Mouse (Mus musculus): ENCODE data around the gene Bst2. TPM values are rescaled to one million over a fixed set of nuclear protein-coding genes. Genes with fewer than 3 reads are reported as not detected.
"Not testable (repeated sequence)": the region's sequence is repeated elsewhere in the genome, so short reads cannot be mapped to it uniquely, and the experiment has no call there.

Gene Bst2
- polyA plus RNA-seq, 1 experiment from 2014 or later: 10.8 TPM

GRCm38 (mm10) chr8:71528362-71529073 lies 8.7 kb downstream of the Bst2 start:
- Histone ChIP-seq H3K9me3 (ENCODE audit: control insufficient read depth, low read length) (no peaks in the 10 kb centered on the region), H3K36me3 (ENCODE audit: control insufficient read depth, insufficient read depth, low read length) (no peaks in the 10 kb centered on the region), H3K4me2 (ENCODE audit: low read length) (no peak overlapping the region), H3K27ac (replicated peaks in 1 of 2; ENCODE audit: control insufficient read depth in 1 of 2, insufficient read depth in 1 of 2, low read depth in 2 of 2, low read length in 2 of 2) (peak overlapping the region; percentile 88 to 95), H3K9ac (ENCODE audit: low read length) (no peak overlapping the region), H3K4me3 (ENCODE audit: control insufficient read depth in 1 of 2, insufficient read depth in 1 of 2, low read depth in 1 of 2, low read length in 2 of 2) (no peak overlapping the region), H3K4me1 (ENCODE audit: control insufficient read depth in 2 of 2, insufficient read depth in 2 of 2, low read length in 2 of 2) (peaks cover 28 to 29% of the 10 kb centered on the region in 2 experiments), H3K27me3 (ENCODE audit: control insufficient read depth, insufficient read depth, low read length) (no peaks in the 10 kb centered on the region)
- WGBS: 61% methylated on average over 11 of the region's 11 CpGs
- peak; percentile 70 for ATAC-seq (ENCODE audit: insufficient number of reproducible peaks, insufficient read depth, low FRiP score, low read depth)

GRCm38 (mm10) chr8:71527162-71527870 lies 9.9 kb downstream of the Bst2 start:
- no peak for ATAC-seq (ENCODE audit: insufficient number of reproducible peaks, insufficient read depth, low FRiP score, low read depth)
- no peaks in the 10 kb centered on the region for H3K27me3 ChIP-seq (ENCODE audit: control insufficient read depth, insufficient read depth, low read length)
- H3K9me3 ChIP-seq (ENCODE audit: control insufficient read depth, low read length): no peaks in the 10 kb centered on the region
- no peak overlapping the region; the same call in 1 of the 2 replicates for H3K9ac ChIP-seq (ENCODE audit: low read length)
- peaks cover 28 to 29% of the 10 kb centered on the region in 2 experiments for H3K4me1 ChIP-seq (ENCODE audit: control insufficient read depth in 2 of 2, insufficient read depth in 2 of 2, low read length in 2 of 2)
- H3K36me3 ChIP-seq (ENCODE audit: control insufficient read depth, insufficient read depth, low read length): no peaks in the 10 kb centered on the region
- H3K4me3 ChIP-seq (ENCODE audit: control insufficient read depth in 1 of 2, insufficient read depth in 1 of 2, low read depth in 1 of 2, low read length in 2 of 2): no peak overlapping the region
- 22% methylated on average over 3 of the region's 3 CpGs for WGBS
- 0 out of 2 replicates have a peak overlapping the region, but pooled peaks have one; percentile 13 for H3K4me2 ChIP-seq (ENCODE audit: low read length)
- peak overlapping the region; percentile 88 to 95 for H3K27ac ChIP-seq (replicated peaks in 1 of 2; ENCODE audit: control insufficient read depth in 1 of 2, insufficient read depth in 1 of 2, low read depth in 2 of 2, low read length in 2 of 2)

GRCm38 (mm10) chr8:71526272-71526671 lies 11.0 kb downstream of the Bst2 start:
- Histone ChIP-seq H3K9me3 (ENCODE audit: control insufficient read depth, low read length) (no peaks in the 10 kb centered on the region), H3K4me2 (ENCODE audit: low read length) (0 out of 2 replicates have a peak overlapping the region, but pooled peaks have one; percentile 1), H3K9ac (ENCODE audit: low read length) (no peak overlapping the region), H3K4me3 (ENCODE audit: control insufficient read depth in 1 of 2, insufficient read depth in 1 of 2, low read depth in 1 of 2, low read length in 2 of 2) (no peak overlapping the region), H3K27me3 (ENCODE audit: control insufficient read depth, insufficient read depth, low read length) (no peaks in the 10 kb centered on the region), H3K4me1 (ENCODE audit: control insufficient read depth in 2 of 2, insufficient read depth in 2 of 2, low read length in 2 of 2) (peaks cover 28 to 29% of the 10 kb centered on the region in 2 experiments), H3K36me3 (ENCODE audit: control insufficient read depth, insufficient read depth, low read length) (no peaks in the 10 kb centered on the region), H3K27ac (replicated peaks in 1 of 2; ENCODE audit: control insufficient read depth in 1 of 2, insufficient read depth in 1 of 2, low read depth in 2 of 2, low read length in 2 of 2) (peak overlapping the region; percentile 88 to 95)
- 12% methylated on average over 6 of the region's 6 CpGs for WGBS
- peak; percentile 61 for ATAC-seq (ENCODE audit: insufficient number of reproducible peaks, insufficient read depth, low FRiP score, low read depth)

- Histone ChIP-seq H3K4me1 (ENCODE audit: control insufficient read depth in 2 of 2, insufficient read depth in 2 of 2, low read length in 2 of 2) (peaks cover 28 to 29% of the 10 kb centered on the region in 2 experiments), H3K9me3 (ENCODE audit: control insufficient read depth, low read length) (no peaks in the 10 kb centered on the region), H3K27ac (replicated peaks in 1 of 2; ENCODE audit: control insufficient read depth in 1 of 2, insufficient read depth in 1 of 2, low read depth in 2 of 2, low read length in 2 of 2) (peak within 1 kb of the TSS; percentile 88 to 95), H3K9ac (ENCODE audit: low read length) (peak within 1 kb of the TSS; percentile 46), H3K4me2 (ENCODE audit: low read length) (peak within 1 kb of the TSS; percentile 51), H3K36me3 (ENCODE audit: control insufficient read depth, insufficient read depth, low read length) (no peaks in the 10 kb centered on the region), H3K27me3 (ENCODE audit: control insufficient read depth, insufficient read depth, low read length) (no peaks in the 10 kb centered on the region), H3K4me3 (ENCODE audit: control insufficient read depth in 1 of 2, insufficient read depth in 1 of 2, low read depth in 1 of 2, low read length in 2 of 2) (peak within 1 kb of the TSS; percentile 3 to 6; a peak in 2 of 4 replicates)
- ATAC-seq (ENCODE audit: insufficient number of reproducible peaks, insufficient read depth, low FRiP score, low read depth): no peak
- WGBS: 14% methylated on average over 46 of the region's 46 CpGs
Observed at GRCm38 (mm10) chr8:71525226-71526050, 11.8 kb downstream of the Bst2 start, which contains the start of gene Ccdc194. Ccdc194 (minus strand) TSS chr8:71525711.

GRCm38 (mm10) chr8:71521634-71522033 lies 15.6 kb downstream of the Bst2 start:
- peaks cover 13 to 14% of the 10 kb centered on the region in 2 experiments for H3K4me1 ChIP-seq (ENCODE audit: control insufficient read depth in 2 of 2, insufficient read depth in 2 of 2, low read length in 2 of 2)
- peak; percentile 60 for ATAC-seq (ENCODE audit: insufficient number of reproducible peaks, insufficient read depth, low FRiP score, low read depth)
- no peak overlapping the region for H3K9ac ChIP-seq (ENCODE audit: low read length)
- H3K27ac ChIP-seq (replicated peaks in 1 of 2; ENCODE audit: control insufficient read depth in 1 of 2, insufficient read depth in 1 of 2, low read depth in 2 of 2, low read length in 2 of 2): no peak overlapping the region
- H3K4me3 ChIP-seq (ENCODE audit: control insufficient read depth in 1 of 2, insufficient read depth in 1 of 2, low read depth in 1 of 2, low read length in 2 of 2): no peak overlapping the region
- WGBS: 4% methylated on average over 17 of the region's 17 CpGs
- no peaks in the 10 kb centered on the region for H3K36me3 ChIP-seq (ENCODE audit: control insufficient read depth, insufficient read depth, low read length)
- no peak overlapping the region for H3K4me2 ChIP-seq (ENCODE audit: low read length)
- no peaks in the 10 kb centered on the region for H3K27me3 ChIP-seq (ENCODE audit: control insufficient read depth, insufficient read depth, low read length)
- H3K9me3 ChIP-seq (ENCODE audit: control insufficient read depth, low read length): no peaks in the 10 kb centered on the region

- H3K27ac ChIP-seq (replicated peaks in 1 of 2; ENCODE audit: control insufficient read depth in 1 of 2, insufficient read depth in 1 of 2, low read depth in 2 of 2, low read length in 2 of 2); ATAC-seq (ENCODE audit: insufficient number of reproducible peaks, insufficient read depth, low FRiP score, low read depth); H3K4me2 ChIP-seq (ENCODE audit: low read length); H3K36me3 ChIP-seq (ENCODE audit: control insufficient read depth, insufficient read depth, low read length); H3K9ac ChIP-seq (ENCODE audit: low read length); H3K27me3 ChIP-seq (ENCODE audit: control insufficient read depth, insufficient read depth, low read length); H3K4me3 ChIP-seq (ENCODE audit: control insufficient read depth in 1 of 2, insufficient read depth in 1 of 2, low read depth in 1 of 2, low read length in 2 of 2); H3K4me1 ChIP-seq (ENCODE audit: control insufficient read depth in 2 of 2, insufficient read depth in 2 of 2, low read length in 2 of 2); H3K9me3 ChIP-seq (ENCODE audit: control insufficient read depth, low read length): not testable (repeated sequence)
- WGBS: 36% methylated on average over 9 of the region's 10 CpGs
Observed at GRCm38 (mm10) chr8:71519037-71519825, 18.0 kb downstream of the Bst2 start.

Measured in heart, embryonic 14.5 days (tissue).